Mouse (Mus musculus) heart, adult 11 months (tissue): ENCODE data around the gene Zfp526.

Experiments used
- DNase-seq: peaks from one replicate; pipeline ENCODE4 v3.0.0; 2022

Zfp526 gene

DNA sequence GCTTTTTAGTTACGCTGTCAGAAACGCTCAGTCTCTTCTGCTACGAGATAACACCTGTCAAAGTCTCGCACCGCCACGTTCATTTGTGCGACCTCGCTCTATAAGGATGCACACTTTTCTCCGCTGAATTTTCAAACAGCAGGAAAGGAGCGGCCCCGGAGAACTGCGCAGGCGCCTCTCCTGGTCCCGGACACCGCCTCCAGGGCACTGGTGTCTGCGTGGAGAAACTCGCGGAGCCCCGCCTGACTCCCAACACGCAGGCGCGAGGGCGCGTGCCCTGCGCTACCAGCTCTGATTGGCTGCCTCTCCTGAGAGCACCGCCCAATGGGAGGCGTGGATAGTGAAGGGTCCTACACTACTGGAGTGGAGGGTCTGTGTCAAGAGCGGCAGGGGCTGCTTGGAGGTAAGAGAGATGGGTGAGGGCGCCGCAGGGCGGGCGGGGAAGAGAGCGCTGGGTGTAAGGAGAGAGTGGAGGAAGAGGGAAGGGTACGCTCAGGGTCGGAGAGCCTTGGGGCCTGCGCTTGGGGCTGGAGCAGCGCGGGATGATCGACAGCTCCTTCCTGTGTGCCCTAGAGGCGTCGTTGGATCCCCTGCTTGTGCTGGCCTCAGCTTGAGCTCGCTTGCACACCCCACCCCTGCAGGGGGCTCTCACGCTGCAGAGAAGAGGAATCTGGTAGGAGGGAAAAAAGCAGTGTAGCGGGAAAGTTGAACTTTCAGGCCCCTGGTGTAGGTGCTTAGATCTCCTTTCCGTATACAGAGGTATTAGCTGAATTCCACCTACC, at the start of gene Zfp526:
TSS of gene Zfp526 (plus strand) at position 324 of the 782 bp plus-strand sequence.
- peak; percentile 100 for DNase-seq

DNA sequence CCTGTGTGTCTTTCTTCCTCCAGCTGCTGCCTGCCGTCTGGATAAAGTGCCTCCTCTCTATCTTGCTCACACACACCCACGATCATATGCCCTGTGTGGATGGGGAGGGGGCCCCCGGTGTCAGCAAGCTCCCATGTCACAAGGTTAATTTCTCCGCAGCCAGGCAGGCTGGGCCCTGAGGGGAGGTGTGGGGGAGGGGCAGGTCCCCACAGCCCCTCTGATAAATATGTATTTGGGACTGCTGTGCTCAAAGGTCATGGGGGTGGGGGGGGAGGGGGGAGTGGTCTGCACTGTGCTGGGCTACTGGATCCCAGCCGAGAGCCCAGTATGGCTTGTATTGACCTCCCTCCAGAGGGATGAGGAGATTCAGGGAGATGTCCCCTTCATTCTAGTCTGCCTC, 48.6 kb upstream of the Zfp526 start:
- DNase-seq: no peak

DNA sequence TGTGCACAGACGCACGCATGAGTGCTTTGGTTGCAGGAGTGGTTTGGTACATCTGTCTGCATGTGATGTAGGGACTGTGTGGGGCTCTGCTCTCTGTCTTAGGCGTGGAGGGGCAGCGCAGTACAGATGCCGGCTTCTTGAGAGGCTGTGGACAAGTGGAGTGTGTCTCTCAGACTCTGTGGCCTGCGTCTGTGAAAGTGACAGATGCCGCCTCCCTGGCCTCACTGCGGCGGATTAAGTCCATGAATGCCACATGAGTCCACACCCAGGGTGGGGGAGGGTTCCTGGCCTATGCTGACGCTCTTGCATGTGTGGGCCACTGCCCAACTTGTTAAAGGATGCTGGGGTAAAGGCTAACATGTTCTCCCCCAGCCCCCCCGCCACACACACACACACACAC, 46.9 kb upstream of the Zfp526 start:
- no peak for DNase-seq

DNA sequence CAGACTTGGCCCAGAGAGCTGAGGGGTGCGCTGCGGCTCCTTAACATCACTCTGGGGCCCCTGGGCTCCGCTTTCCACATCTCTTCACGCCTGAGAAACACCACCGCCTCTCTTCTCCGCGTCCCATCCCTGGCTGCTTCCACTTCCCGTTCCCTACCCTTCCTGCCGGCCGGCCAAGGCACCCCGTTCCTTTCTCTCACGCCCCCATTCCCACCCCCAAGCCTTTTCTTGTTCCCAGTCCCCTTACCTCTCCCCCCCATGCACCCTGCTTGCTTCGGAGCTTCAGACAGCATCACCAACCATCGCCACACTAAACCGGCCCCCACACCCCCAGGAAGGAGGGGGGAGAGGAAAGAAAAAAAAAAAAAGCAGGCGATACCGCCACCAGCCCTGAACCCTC, 42.9 kb upstream of the Zfp526 start:
- DNase-seq: no peak

DNA sequence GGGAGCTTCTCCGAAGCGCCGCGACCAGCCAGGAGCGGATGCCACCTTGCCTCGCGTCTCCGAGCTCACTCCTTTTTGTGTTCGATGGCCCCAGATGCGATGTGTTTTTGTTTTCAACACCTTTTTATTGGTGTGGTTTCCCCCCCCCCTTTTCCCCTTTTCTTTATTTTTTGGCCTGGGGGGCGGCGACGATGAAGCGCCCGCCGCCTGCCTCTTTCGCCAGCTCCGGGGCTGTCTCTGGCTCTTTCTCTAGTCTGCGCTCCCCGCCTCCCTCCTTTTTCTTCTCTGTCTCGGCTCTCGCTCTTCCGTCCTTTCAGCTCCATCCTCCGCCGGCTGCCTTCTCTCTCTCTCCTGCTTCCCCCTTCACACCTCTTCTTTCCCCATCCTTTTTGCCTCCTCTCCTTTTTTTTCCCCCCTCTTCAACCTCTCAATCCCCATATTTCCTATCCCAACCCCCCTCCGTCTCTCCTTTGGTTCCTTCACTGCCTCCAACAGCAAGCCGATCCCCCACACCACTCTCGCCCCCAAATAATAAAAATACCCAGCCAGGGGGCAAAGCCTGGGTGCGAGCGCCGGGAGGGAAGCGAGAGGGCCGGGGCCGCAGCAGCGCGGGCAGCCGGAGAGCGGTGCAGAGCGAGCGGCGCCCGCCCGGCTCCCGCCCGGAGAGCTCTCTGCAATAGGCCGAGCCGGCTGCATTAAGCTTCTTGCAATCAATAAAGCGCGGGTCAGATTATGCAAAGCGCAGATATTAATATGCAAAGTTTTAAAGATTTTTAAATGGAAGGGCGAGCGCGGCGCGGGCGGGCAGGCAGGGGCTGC, 42.2 kb upstream of the Zfp526 start:
- DNase-seq: no peak

DNA sequence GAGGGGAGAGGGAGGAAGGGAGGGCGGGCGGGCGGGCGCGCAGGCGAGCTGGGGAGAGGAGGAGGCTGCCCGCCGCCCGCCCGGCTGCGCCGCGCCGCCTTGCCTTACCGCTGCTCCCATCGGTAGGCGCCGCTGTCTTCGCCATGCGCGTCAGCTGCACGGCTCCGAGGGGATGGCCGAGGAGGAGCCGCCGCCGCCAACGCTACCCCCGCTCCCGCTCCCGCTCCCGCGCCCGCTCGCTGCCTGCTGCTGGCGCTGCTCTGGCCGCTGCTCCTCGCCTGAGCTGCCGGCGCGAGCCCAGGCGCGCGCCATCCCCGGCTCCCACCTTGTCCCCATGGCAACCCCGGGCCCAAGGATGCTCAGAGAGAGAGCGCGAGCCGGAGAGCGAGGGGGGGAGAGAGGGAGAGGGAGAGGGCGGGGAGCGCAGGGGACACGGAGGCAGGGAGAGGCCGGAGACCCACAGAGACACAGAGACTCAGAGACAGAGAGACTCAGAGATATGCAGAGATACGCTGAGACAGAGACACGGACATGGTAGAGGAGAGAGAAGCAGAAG, 41.5 kb upstream of the Zfp526 start, which contains the start of gene Pou2f2:
TSS of gene Pou2f2 (minus strand) at position 121 of the 556 bp plus-strand sequence.
- DNase-seq: peak; percentile 96

DNA sequence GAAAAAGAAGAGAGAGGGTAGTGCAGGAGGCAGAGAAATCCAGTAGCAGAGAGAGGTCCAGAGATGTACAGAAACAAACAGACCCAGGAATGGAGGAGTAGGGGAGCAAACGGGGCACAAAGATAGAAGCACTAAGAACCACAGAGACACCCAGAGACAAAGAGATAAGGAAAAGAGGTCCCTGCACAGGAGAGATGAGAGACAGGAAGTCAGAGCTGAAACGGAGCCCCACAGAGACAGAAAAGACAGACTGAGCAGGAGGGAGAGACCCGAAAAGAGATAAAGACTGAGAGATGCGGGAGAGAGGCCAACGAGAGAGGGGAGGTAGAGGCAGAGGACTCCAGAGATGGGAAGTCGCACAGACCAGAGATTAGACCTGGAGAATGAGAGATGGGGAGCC, 40.7 kb upstream of the Zfp526 start:
- DNase-seq: no peak

DNA sequence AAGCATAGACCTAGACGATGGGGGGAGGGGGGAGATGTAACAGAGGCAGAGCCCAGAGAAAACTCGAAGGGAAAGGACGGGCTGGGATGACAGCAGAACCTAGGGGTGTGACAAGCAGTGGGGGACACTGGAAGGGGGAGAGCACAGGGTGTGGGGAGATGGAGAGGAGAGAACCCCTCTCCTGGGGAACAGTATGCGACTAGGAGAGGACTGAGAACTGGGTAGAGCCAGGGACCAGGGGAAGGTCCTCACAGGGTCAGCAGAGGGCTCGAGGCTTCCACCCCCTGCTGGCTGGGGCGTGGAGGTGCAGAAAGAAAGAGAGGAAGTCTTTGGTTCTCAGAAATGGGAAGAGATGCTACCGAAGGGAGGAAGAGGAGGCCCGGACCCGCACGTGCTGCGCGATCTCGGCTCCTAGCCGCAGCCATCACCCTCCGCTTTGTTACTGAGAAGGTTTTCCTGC, 39.9 kb upstream of the Zfp526 start:
- peak; percentile 93 for DNase-seq

DNA sequence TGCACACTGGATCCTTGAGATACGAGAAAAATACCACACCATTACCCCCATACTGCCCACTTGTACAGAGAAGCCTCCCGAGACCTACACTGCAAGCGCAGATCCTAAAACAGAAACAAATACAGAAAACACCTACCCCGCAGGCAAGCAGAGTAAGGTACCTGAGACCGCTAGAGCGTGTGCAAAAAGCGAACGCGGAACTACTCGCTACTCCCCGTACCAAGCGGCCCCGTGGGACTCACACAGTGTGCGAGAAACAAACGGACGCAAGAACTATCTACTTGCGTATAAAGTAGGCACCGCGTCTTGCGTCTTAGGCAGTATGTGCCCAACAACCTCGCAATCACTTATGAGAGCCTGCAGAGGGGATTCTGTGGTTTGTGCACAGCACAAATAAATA, 39.4 kb upstream of the Zfp526 start:
- DNase-seq: no peak

DNA sequence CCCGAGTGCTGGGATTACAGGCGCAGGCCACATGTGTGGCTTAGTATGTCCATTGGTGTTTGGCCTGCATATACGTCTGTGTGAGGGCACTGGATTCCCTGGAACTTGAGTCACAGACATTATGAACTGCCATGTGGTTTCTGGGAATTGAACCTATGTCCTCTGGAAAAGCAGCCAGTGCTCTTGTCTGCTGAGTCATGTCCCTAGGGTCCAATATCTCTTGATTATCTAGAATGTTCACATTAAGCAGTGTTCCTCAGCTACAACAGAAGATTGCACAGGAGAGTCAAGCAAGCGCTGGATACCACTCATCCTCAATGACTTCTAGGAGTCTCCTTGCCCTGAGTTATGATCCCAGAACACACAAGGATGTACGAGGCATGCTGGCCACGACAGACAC, 37.1 kb upstream of the Zfp526 start:
- DNase-seq: no peak

DNA sequence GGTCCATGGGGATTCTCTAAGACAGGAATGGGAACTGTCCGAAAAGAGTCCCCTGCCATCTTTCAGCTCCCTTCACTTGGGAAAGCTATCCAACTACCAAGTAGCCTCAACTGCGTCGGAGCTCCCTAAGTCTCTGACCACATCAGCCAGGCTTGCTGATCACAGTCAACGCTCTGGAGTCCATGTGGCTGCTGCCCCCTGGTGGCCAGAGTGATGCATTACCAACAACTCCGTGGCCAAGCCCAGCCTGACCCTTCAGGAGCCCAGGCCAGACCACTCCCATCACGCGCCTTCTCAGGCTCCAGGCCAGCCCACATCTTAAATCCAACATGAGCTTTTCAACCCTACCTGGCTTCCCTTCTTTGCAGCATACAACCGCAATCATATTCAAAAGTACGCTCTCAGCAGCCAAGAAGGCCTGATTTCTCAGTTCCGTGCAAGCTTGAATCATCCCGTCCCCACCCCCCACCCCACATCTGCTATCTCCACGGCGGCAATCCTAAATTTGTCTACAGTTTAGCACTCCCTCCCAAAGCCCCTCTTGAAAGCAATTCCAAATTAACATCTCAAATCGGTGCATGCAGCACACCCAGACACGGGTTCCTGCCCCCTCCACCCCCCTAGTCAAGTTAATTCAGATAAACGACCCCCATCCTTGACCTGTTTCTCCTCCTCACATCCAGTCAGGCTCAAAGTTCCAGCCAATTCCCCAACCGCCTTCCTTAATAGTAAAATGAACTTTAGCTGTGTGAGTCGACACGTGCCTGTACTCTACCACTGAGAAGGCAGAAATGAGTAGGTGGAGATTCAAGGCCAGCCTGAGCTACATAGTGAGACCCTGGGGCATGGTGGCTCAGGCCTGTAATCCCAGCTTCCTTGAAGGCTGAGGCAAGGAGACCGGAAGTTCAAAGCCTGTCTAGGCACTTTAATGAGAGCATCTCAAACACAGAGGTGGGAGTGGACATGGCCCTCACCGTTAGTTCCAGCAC, 33.3 kb upstream of the Zfp526 start:
- peak; percentile 97 for DNase-seq

DNA sequence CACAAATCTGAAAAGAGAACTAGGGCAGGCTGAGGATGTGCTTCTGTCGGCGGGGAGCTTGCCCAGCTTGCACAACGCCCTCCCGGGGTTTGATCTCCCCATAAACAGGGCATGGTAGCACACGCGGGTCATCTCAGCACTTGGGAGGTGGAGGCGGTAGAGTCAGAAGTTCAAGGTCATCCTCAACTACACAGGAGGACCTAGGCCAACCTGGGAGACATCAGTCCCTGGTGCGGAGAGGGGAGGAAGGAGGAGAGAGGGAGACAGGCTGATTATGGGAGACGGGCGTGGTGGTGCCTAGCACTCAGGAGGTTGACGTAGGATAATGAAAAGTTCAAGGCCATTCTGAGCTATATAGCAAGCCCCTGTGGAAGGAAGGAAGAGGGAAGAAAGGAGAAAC, 30.4 kb upstream of the Zfp526 start:
- no peak for DNase-seq

DNA sequence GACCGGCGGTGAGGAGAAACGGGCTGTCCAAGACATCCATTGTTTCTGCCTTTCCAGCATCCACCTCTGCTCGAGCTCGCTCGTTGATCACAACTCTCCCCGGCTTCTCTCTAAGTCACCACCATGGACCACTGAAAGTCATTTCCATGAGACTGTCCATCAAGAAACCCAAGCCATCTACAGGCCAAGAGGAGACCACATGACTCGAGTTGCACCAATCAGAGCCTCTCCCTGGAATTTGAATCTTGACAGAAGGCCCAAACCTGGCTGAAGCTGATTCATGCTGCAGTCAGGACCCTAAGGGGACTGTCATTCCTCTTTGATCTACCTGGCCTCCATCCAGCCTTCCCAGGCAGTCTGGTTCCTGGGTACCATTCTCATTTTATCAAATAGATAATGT, 29.1 kb upstream of the Zfp526 start:
- no peak for DNase-seq

DNA sequence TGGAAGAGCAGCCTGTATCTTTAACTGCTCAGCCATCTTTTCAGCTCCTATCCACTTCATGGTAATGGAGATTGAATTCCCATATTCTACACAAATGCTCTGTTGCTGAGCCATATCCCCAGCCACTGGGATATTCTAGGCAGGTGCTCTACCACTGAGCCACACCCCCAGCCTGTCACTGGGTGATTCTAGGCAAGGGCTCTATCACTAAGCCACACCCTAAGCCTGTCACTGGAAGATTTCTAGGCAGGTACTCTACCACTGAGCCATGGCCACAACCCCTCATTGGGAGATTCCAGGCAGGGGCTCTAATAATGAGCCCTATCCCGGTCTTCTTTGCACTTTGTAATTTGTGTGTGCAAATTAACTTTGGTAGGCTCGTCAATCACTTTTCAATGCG, 26.1 kb upstream of the Zfp526 start:
- no peak for DNase-seq

DNA sequence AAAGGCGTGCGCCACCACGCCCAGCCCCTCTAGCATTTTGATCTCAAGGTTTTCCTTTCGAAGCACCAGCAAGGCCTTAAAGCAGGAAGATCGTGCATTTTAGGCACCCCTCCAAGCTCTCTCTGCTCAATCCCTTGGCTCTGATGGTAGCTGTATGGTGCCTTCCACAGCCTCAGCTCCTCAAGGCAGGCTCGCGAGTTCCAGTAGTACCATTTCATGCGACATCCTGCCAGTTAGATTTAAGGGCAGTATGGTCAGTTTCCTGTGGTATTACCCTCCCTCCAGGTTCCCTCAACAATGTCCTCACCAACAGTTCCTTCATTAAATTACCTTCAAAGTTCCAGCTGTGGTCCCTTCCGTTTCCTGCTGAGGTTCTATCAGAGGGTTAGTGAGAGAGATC, 25.1 kb upstream of the Zfp526 start:
- no peak for DNase-seq

DNA sequence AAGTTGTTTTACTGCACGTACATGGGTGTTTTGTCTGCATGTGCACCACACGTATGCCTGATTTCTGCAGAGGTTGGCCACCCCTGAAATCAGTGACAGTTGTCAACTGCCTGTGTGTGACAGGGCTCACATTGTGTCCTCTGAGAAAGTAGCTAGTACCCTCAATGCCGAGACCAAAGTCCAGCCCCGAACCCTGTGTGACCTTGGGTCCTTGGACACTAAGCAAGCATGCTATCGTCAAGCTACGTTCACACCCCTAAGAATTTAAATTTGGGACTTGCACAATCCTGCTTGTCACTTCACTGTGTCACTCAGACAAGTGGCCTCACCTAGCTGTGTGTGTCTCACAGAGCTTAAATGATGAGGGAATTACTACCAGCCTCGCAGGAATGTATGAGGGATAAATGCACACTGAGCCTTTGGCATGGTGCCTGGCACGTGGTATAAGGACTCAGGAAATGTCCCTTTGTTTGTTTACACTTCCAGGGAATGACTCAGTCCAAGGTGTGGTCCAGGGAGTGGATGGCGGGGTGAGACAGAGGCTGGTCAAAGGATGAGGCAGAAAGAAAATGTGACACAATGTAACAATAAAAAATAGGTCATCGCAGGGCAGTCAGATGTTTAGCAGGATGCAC, 23.7 kb upstream of the Zfp526 start:
- DNase-seq: peak; percentile 85

DNA sequence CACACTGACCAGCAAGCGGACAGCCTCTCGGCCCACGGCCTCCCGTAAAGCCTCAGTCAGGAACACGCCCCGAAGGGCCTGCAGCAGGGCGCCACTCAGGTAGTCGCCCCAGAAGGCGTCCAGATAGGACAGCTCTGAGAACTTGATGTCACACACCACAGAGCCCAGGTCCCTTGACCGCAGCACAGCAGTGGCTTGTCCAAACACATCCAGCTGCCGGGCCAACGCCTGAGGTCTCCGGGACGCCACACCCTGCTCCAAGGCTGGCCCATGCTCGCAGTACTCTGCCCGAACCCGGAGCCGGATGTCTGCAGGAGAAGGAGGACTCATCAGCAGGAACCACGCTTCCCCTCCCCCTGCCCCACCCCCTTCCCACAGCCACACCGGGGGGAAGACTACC, 17.6 kb upstream of the Zfp526 start:
- peak; percentile 90 for DNase-seq

DNA sequence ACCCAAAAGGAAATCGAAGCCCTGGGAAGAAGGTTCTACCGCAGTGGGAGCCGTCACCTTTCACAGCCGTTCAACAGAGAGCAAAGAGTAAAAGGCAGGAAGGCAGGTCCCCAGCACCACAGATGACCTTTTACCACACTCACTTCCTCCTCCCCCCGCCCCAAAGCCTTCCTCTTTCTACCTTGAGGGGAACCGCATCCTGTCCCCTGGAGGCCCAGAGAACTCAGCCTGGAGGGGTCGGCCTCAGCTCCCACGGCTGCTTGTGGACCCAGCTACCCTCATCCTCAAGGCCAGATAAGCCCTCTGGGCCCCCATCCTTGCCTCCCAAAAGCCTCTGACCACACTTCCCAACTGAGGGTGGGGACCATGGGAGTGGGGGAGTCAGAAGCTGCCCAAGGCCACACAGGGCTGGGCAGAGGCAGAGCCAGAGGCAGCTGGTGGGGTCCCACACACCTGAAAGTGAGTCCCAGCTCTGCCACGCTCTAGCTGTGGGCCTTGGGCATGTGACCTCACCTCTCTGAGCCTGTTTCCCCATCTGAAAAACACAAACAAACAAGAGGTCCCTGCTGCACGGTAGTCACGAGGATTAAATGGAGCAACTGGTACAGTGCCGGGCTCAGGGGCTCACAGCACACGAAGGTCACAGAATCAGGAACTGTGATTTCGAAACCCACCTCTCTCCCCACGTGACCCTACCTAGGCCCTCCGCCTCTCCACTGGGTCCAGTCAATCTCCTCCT, 15.7 kb upstream of the Zfp526 start:
- DNase-seq: no peak

DNA sequence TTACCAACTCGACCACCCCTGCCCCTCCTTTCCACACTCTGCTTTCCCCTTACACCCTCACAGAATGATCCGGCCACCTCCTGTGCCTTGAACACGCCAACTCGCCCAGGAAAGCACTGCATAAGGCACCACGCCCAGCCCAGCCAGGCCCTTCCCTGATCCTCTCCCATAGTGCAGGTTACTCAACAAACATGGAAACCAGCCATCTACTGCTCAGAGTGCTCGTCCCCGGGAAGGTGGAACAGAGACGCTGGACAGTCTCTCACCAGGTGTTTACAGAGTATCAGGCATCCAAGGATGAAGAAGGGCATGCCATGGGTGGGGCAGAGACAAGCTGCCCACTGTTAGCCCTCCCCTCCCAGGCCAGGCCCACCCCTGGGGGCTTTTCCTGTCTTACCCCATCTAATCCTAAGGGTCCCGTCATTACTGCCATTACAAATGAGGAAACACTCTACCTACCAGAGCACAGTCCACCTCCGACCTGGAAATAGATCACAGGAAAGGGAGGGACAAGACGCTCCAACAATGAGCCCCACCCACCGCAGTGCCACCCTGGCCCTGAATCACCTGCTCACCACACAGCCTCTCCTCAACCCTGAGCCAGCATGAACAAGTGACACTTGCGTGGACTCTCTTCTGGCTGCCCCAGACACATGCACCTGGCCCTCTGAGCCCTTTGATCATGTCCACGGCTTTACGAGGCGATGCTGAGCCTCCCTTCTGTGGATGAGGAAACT, 15.0 kb upstream of the Zfp526 start:
- DNase-seq: peak; percentile 90

DNA sequence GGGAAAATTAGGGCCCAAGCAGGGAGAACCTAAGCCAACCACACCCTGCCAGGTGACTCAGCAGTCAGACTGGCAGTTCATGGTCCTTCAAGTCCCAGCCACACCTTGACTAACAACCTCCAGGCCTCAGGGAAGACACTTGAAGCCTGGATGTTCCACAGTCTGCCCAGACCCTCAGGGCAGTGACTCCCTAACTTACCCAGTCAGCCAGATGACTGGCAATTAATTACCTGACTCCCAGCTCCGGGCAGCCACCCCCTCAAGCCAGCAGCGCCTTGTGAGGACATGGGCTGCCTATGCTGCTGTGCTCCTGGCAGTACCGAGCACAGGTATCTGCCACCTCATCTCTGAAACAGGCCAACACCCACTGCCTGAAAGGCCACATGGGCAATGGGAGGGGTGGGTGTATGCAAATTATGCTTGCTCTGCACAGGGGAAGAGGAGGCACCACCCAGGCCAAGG, 12.0 kb upstream of the Zfp526 start:
- DNase-seq: peak; percentile 88
